Mouse (Mus musculus): ENCODE measurements at regions not wholly inside any gene's neighbourhood (a gene's known extent, or its start where the extent isn't known, plus 50 kb on each side); places are given as distances from the start of the nearest gene placed in this dataset.
"Not testable (repeated sequence)": the region's sequence is repeated elsewhere in the genome, so short reads cannot be mapped to it uniquely, and the experiment has no call there.

DNA sequence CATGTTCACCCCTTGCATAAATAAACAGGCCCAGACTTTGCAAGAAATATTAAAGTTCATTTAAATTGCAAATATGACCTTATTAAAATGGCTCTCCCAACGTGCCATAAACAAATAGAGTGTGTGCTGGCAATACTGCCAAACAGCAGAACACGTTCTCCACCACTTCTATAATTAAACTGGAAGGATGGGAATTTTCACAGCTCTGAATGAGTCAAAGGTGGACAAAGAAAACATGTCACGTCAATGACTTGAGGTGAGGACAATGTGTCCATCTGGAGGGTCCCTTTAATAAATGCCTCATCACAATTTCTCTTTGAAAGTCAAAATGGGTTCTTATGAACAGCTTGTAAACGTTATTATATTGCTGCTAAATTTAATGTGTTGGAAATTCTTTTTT lies 114.8 kb downstream of the Galc start:
- WGBS = 59% methylated on average over 4 of the region's 4 CpGs
- no peak for TF ChIP-seq CTCF (IDR thresholded peaks at IDR 0.05; ENCODE audit: insufficient read depth, low read length)
- no peak for TF ChIP-seq POLR2A (IDR thresholded peaks at IDR 0.05; ENCODE audit: borderline replicate concordance, extremely low read depth, low read depth, low read length)
- no peak for DNase-seq

DNA sequence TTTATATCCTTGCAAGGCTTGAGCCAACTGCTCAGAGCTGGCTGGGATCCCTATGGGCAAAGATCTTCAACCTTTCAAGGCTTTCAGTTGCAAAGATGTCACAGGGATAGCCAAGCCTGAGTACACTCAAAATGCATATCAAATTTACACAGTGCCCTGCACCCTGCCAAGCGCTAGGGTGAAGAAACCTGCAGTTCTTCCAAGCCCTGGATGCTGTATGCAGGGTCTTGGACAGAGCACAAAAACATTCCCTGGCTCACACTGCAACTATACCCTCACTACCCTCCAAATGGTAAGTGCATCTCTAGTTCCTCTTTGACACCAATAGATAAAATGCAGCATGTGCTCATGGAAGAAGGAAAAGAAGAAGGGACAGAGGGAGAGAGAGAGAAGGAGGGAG lies 116.1 kb downstream of the Galc start:
- Histone ChIP-seq H3K4me1 (ENCODE audit: control insufficient read depth, insufficient read depth, low read length) (no peaks in the 10 kb centered on the region), H3K4me3 (replicated peaks; ENCODE audit: extremely low read depth, low read depth, low read length) (no peak overlapping the region)
- 72% methylated on average over 1 of the region's 1 CpGs for WGBS
- no peak for DNase-seq
- TF ChIP-seq POLR2A (IDR thresholded peaks at IDR 0.05; ENCODE audit: borderline replicate concordance, extremely low read depth, low read depth, low read length) = no peak
- no peak for TF ChIP-seq CTCF (IDR thresholded peaks at IDR 0.05; ENCODE audit: insufficient read depth, low read length)

More for the DNA sequence above, 114.8 kb downstream of the Galc start:
- H3K4me3 ChIP-seq (replicated peaks; ENCODE audit: extremely low read depth, low read depth, low read length) = no peak overlapping the region
- no peaks in the 10 kb centered on the region for H3K4me1 ChIP-seq (ENCODE audit: control insufficient read depth, insufficient read depth, low read length)

DNA sequence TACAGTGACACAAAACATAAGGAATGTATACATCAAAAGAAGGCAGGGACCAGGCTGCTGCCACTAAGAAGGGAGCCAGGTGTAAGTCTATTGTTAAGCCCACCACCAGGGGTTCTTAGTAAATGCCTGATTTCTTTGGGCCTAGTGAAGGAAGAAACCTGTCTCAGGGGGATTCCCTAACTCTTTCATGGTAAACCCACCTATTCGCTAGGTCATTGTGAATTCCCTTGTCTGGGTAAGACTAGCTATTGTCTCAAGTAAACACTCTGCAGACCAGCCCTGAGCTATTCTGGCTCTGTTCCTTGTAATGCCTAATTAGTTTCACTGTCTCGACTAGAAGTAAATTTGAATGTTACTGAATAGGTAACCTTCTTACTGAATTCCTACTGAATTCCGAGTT lies 119.4 kb downstream of the Galc start:
- not testable (repeated sequence) for DNase-seq; H3K4me1 ChIP-seq (ENCODE audit: control insufficient read depth, insufficient read depth, low read length); H3K4me3 ChIP-seq (replicated peaks; ENCODE audit: extremely low read depth, low read depth, low read length)
- WGBS = 79% methylated on average over 3 of the region's 3 CpGs

DNA sequence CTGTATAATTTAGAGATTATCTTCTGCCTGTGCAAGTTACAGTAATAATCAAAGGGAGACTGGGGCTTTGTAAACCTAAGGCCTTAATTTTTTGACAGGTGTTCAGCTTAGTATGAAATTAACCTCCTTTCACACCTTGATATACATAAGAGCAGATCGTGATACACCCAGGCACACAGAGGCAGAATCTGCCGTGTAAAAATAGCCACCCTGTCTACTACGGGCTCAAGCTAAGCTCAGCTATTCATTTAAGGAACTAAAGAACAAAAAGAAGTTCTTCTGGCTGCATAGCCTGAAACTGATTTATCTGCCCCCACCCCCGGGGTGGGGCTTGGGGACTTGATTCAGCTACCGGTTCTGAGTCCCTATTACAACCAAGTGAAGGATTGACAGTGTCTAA lies 128.0 kb downstream of the Galc start:
- 70% methylated on average over 5 of the region's 5 CpGs for WGBS
- no peak overlapping the region for H3K4me3 ChIP-seq (replicated peaks; ENCODE audit: extremely low read depth, low read depth, low read length)
- H3K4me1 ChIP-seq (ENCODE audit: control insufficient read depth, insufficient read depth, low read length) = no peaks in the 10 kb centered on the region
- no peak for TF ChIP-seq POLR2A (IDR thresholded peaks at IDR 0.05; ENCODE audit: borderline replicate concordance, extremely low read depth, low read depth, low read length)
- TF ChIP-seq CTCF (IDR thresholded peaks at IDR 0.05; ENCODE audit: insufficient read depth, low read length) = no peak
- no peak for DNase-seq

DNA sequence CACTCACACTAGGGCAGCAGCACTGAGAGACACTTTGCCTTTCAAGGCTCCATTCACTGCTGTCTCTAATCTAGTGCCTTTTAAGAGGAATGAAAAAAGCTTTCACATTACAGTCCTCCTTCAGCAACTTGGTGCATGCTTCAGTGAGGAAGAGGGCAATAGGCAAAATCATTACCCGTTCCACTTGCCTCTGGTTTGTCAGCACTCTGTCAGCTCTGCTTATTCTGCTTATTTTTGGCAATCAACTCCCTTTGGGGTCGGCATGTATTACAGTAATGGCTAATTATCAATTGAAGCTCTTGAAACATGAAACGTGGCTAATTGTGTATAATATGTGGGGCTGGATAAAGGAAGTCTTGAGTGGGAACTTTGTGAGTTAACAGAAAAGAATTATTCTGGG lies 135.7 kb downstream of the Galc start:
- Histone ChIP-seq H3K4me1 (ENCODE audit: control insufficient read depth, insufficient read depth, low read length) (no peaks in the 10 kb centered on the region), H3K4me3 (replicated peaks; ENCODE audit: extremely low read depth, low read depth, low read length) (no peak overlapping the region)
- no peak for DNase-seq
- TF ChIP-seq CTCF (IDR thresholded peaks at IDR 0.05; ENCODE audit: insufficient read depth, low read length) = no peak
- TF ChIP-seq POLR2A (IDR thresholded peaks at IDR 0.05; ENCODE audit: borderline replicate concordance, extremely low read depth, low read depth, low read length) = no peak
- 60% methylated on average over 3 of the region's 3 CpGs for WGBS

DNA sequence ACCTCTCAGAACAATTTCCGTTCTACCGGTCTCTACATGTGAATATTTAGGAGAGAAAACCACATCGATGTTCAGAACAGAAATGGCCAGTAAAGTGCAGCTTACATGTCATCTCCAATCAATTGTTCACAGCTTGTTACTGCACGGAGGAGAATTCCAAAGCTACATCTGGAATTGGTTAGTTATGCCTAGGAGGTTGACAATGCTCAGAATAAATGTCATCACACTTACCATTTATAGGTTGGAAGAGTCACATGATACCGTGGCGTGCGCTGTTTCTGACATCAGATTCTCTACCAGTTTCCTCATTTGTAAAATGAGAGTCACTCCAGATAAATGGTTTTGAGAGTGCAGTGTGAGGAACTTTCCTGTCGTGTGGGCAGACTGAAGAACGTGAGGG lies 151.2 kb downstream of the Galc start:
- 77% methylated on average over 9 of the region's 9 CpGs for WGBS
- TF ChIP-seq POLR2A (IDR thresholded peaks at IDR 0.05; ENCODE audit: borderline replicate concordance, extremely low read depth, low read depth, low read length) (no peak), CTCF (IDR thresholded peaks at IDR 0.05; ENCODE audit: insufficient read depth, low read length) (no peak)
- DNase-seq = no peak
- Histone ChIP-seq H3K4me1 (ENCODE audit: control insufficient read depth, insufficient read depth, low read length) (no peaks in the 10 kb centered on the region), H3K4me3 (replicated peaks; ENCODE audit: extremely low read depth, low read depth, low read length) (no peak overlapping the region)

DNA sequence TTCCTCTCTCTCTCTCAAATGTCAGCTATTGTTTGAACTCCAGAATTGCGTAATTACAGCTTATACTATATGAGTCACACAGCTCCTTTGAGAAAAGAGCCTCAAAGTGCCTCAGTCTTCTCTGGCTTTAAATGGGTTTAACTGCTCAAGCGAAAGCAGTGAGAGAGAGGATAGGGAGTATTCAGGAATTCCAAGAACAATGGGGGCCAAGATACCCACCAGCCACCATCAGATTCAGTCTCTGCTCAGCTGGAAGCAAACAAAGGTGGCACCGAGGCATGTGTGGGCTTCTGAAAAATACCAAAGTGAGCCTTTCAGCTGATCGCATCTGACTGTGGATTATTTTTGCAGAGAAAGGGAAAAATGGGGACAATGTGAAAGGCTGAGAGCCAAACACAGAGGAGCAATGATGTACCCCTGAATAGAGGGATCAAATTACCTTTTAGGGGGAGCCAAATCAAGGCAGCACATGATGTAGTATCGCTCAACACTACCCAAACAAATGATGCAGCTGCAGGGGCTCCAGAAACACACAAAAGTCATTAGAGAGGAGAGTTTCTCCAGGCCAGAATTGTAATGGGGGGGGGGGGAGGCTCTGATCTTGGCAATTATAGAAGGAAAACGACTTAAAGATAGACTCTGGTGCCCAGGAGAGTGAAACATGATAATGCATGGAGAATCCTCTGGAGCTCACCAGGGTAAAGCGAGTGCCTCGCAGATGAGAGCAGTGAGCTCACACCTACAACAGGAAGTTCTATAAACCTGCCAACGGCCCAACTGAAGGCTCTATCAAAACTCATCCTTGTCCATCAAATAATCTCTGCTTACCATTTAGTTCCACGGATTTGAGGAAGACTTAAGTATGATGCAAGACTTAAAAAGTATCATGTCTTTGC lies 152.2 kb downstream of the Galc start:
- 52% methylated on average over 10 of the region's 10 CpGs for WGBS
- DNase-seq = no peak
- Histone ChIP-seq H3K4me3 (replicated peaks; ENCODE audit: extremely low read depth, low read depth, low read length) (no peak overlapping the region), H3K4me1 (ENCODE audit: control insufficient read depth, insufficient read depth, low read length) (no peaks in the 10 kb centered on the region)
- no peak for TF ChIP-seq POLR2A (IDR thresholded peaks at IDR 0.05; ENCODE audit: borderline replicate concordance, extremely low read depth, low read depth, low read length)

DNA sequence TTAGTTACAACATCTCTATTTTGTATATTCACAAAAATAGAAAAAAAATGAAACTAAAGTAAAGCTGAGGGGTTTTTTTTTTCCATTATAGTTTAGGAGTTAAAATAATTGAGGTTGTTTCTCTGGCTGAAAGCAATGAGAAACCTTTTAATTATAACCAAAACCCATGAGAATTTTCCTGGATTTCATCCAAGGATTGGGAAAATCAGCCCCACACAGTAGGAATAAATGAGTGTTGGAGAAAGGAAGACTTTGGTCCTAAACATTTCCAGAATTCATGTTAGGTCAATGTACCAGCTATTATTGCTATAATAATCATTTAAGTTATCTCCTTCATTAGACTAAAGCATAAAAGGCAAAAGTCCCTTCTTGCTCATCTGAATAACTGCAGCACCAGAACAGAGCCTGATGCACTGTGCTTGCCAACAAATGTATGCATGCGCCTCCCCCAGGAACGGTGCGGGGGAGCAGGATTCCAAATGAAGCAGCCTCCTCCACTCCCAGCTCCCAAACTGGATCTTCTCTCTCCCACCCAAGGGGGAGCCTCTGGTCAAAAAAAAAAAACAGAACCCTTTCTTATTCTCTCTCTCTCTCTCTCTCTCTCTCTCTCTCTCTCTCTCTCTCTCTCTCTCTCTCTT lies 153.0 kb downstream of the Galc start:
- H3K4me3 ChIP-seq (replicated peaks; ENCODE audit: extremely low read depth, low read depth, low read length) = no peak overlapping the region
- no peak for DNase-seq
- H3K4me1 ChIP-seq (ENCODE audit: control insufficient read depth, insufficient read depth, low read length) = no peaks in the 10 kb centered on the region
- TF ChIP-seq POLR2A (IDR thresholded peaks at IDR 0.05; ENCODE audit: borderline replicate concordance, extremely low read depth, low read depth, low read length) = no peak
- no peak for TF ChIP-seq CTCF (IDR thresholded peaks at IDR 0.05; ENCODE audit: insufficient read depth, low read length)
- WGBS = 54% methylated on average over 3 of the region's 3 CpGs

DNA sequence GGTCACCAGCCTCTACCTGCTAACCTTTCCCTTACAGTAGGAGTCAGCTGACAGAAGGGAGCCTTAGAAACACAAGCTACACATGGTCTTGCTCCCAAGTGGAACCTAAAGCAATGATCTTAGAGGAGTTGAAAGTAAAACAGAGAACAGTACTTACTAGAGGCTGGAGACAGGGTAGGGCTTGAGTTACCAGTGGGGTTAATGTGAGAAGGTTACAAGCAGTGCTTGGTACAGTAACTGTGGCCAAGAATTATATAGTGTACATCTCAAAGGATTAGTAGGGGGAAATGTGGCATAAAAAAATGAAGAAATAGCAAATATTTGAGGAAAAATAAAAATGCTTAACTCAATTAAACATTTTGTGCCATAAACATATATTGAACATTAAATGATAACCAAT lies 153.5 kb downstream of the Galc start:
- no peak for DNase-seq
- no peak for TF ChIP-seq CTCF (IDR thresholded peaks at IDR 0.05; ENCODE audit: insufficient read depth, low read length)
- TF ChIP-seq POLR2A (IDR thresholded peaks at IDR 0.05; ENCODE audit: borderline replicate concordance, extremely low read depth, low read depth, low read length) = no peak
- no peaks in the 10 kb centered on the region for H3K4me1 ChIP-seq (ENCODE audit: control insufficient read depth, insufficient read depth, low read length)
- H3K4me3 ChIP-seq (replicated peaks; ENCODE audit: extremely low read depth, low read depth, low read length) = no peak overlapping the region

DNA sequence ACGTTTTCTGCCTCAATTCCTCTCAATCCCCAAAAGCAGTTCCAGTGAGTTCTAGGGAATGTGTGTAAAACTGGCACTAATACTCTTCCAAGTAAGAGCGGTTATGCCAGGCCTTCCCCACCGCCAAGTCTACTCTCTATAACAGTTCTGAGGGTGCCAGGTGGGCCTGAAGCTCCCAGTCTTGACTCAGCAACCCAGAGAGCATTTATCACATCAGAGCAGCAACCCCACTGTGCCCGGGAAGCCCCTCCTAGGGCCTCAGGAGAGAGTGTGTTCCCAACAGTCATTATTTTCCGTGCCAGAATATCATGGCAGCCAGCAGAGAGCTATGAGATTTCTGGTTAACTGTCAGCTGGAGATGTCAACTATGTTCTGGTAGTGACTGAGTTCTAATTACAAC lies 169.1 kb downstream of the Galc start:
- no peaks in the 10 kb centered on the region for H3K4me1 ChIP-seq (ENCODE audit: control insufficient read depth, insufficient read depth, low read length)
- no peak for DNase-seq
- no peak for TF ChIP-seq CTCF (IDR thresholded peaks at IDR 0.05; ENCODE audit: insufficient read depth, low read length)
- no peak for TF ChIP-seq POLR2A (IDR thresholded peaks at IDR 0.05; ENCODE audit: borderline replicate concordance, extremely low read depth, low read depth, low read length)
- no peak overlapping the region for H3K4me3 ChIP-seq (replicated peaks; ENCODE audit: extremely low read depth, low read depth, low read length)
- WGBS = 58% methylated on average over 5 of the region's 5 CpGs

Measured in lung, adult 2 months (tissue).